Mouse (Mus musculus) kidney, embryonic 14.5 days (tissue): ENCODE results near the gene Sec11a. TPM values are rescaled to one million over a fixed set of nuclear protein-coding genes. Genes with fewer than 3 reads are reported as not detected.

ENCODE experiments used
- ATAC-seq: fragments of 200-750 bp; cut with Nextera tagmentation; 2 replicates; pipeline ENCODE4 v1.8.0; 2017; ENCODE audit warnings: moderate number of reproducible peaks, mild to moderate bottlenecking, moderate TSS enrichment, moderate library complexity; ENCODE audit not compliant: low FRiP score, low TSS enrichment
- H3K27ac ChIP-seq: fragments of 300-500 bp; sonication (generic); 2 replicates; pipeline ENCODE4 v1.5.1; 2014; ENCODE audit warnings: low read depth, mild to moderate bottlenecking, low read length, moderate library complexity, mixed read lengths
- H3K27me3 ChIP-seq: fragments of 300-500 bp; sonication (generic); 2 replicates; pipeline ENCODE4 v1.6.1; 2014; ENCODE audit warnings: mild to moderate bottlenecking, low read length; ENCODE audit not compliant: control insufficient read depth, insufficient read depth
- H3K36me3 ChIP-seq: fragments of 300-500 bp; sonication (generic); 2 replicates; pipeline ENCODE4 v1.6.1; 2014; ENCODE audit warnings: low read length, mixed read lengths; ENCODE audit not compliant: control insufficient read depth, insufficient read depth
- H3K4me1 ChIP-seq: fragments of 300-500 bp; sonication (generic); 2 replicates; pipeline ENCODE4 v1.6.1; 2014; ENCODE audit warnings: low read length, mixed read lengths; ENCODE audit not compliant: control insufficient read depth, insufficient read depth
- H3K4me2 ChIP-seq: fragments of 300-500 bp; sonication (generic); replicated peaks from 2 replicates; pipeline ENCODE4 v1.6.1; 2014; ENCODE audit warnings: low read depth, mild to moderate bottlenecking, low read length
- H3K4me3 ChIP-seq: fragments of 300-500 bp; sonication (generic); 2 replicates; pipeline ENCODE4 v1.5.1; 2014; ENCODE audit warnings: mild to moderate bottlenecking, low read length
- H3K9ac ChIP-seq: fragments of 300-500 bp; sonication (generic); 2 replicates; pipeline ENCODE4 v1.6.1; 2014; ENCODE audit warnings: low read depth, mild to moderate bottlenecking, low read length, moderate library complexity
- H3K9me3 ChIP-seq: fragments of 300-500 bp; sonication (generic); 2 replicates; pipeline ENCODE4 v1.6.1; 2016; ENCODE audit warnings: low read length; ENCODE audit not compliant: control insufficient read depth
- WGBS: fragments of 180-500 bp; shearing (Covaris S2); extraction: QIAGEN DNeasy Blood & Tissue Kit; methylation state at CpG from one replicate; pipeline ENCODE4 v1.1.7; 2014; 5-methylcytosine and 5-hydroxymethylcytosine counted together
- polyA plus RNA-seq: library from polyadenylated mRNA; unstranded; fragments of >200 nt; fragmentation: Nextera tagmentation; extraction: Ambion mirVana; gene quantifications from 2 replicates; pipeline ENCODE4 v1.2.1, GENCODE M21; 2014

Sec11a gene
- polyA plus RNA-seq, 1 experiment from 2014 or later, result 228 TPM

GRCm38 (mm10) chr7:80904921-80905515 is 42.6 kb downstream of the Sec11a start, which contains the start of gene Nmb:
Gene Nmb, minus strand, starts transcription at chr7:80905076.
- no peaks in the 10 kb centered on the region for H3K27me3 ChIP-seq
- peaks cover 9% of the 10 kb centered on the region; the same call in 1 of the 2 replicates for H3K4me1 ChIP-seq
- peaks cover 8% of the 10 kb centered on the region; the same call in 1 of the 2 replicates for H3K36me3 ChIP-seq
- H3K4me3 ChIP-seq, result peak within 1 kb of the TSS; percentile 47
- no peaks in the 10 kb centered on the region for H3K9me3 ChIP-seq
- H3K4me2 ChIP-seq, result peak within 1 kb of the TSS; percentile 94
- peak; percentile 61 for ATAC-seq
- 4% methylated on average over 19 of the region's 19 CpGs for WGBS
- no peak within 1 kb of the TSS for H3K27ac ChIP-seq
- H3K9ac ChIP-seq, result peak within 1 kb of the TSS; percentile 59

GRCm38 (mm10) chr7:80903625-80904422 is 43.8 kb downstream of the Sec11a start:
- peak overlapping the region; percentile 94; the same call in 1 of the 2 replicates for H3K4me2 ChIP-seq
- peak overlapping the region; percentile 47 for H3K4me3 ChIP-seq
- no peak overlapping the region for H3K27ac ChIP-seq
- peaks cover 9% of the 10 kb centered on the region; the same call in 1 of the 2 replicates for H3K4me1 ChIP-seq
- whole genome bisulfite sequencing, result 86% methylated on average over 11 of the region's 11 CpGs
- H3K9me3 ChIP-seq, result no peaks in the 10 kb centered on the region
- ATAC-seq, result no peak
- no peak overlapping the region; the same call in 1 of the 2 replicates for H3K9ac ChIP-seq
- H3K27me3 ChIP-seq, result no peaks in the 10 kb centered on the region
- peaks cover 5% of the 10 kb centered on the region; the same call in 1 of the 2 replicates for H3K36me3 ChIP-seq

DNA sequence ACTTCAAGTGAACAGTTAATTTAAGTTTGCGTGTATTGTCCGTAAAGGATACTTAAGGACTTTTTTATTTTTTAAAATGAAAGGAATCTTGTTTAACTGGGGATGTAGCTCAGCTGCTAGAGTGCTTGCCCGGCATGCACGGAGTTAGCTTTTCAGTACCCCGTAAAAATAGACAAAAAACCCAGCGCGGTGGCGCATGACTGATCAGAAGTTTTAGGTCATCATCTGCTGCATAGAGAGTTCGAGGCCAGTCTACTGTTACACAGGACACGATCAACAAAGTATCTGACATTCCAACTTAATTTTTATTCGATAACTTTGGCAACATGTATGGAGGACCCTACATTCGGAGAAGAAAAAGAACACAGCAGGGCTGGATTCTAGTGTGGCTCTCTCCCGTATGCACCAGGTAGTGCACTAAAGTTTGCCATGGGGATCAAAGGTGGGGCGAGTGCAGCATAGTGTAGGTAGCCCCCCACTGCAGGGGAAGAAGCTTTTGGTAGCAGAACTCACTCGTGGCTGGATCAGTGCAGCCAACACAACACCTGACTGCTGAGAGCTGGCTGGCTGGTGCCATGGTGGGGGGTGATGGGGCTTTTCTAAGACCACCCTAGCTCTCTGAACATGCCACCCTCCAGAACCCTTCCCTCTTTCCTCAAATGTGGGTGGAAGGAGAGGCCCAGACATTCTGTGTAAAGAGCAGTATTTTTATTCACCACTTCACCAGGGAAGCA is 45.9 kb downstream of the Sec11a start:
- no peak for ATAC-seq
- peak overlapping the region; percentile 67; the same call in 1 of the 2 replicates for H3K9ac ChIP-seq
- whole genome bisulfite sequencing, result 30% methylated on average over 15 of the region's 15 CpGs
- peak overlapping the region; percentile 61 for H3K4me2 ChIP-seq
- H3K4me3 ChIP-seq, result peak overlapping the region; percentile 61
- no peaks in the 10 kb centered on the region for H3K27me3 ChIP-seq
- H3K9me3 ChIP-seq, result no peaks in the 10 kb centered on the region
- H3K4me1 ChIP-seq, result peaks cover 9% of the 10 kb centered on the region; the same call in 1 of the 2 replicates
- H3K36me3 ChIP-seq, result peaks cover 12% of the 10 kb centered on the region; the same call in 1 of the 2 replicates
- H3K27ac ChIP-seq, result no peak overlapping the region; the same call in 1 of the 2 replicates

- H3K4me1 ChIP-seq, result peaks cover 9% of the 10 kb centered on the region; the same call in 1 of the 2 replicates
- peak within 1 kb of the TSS; percentile 61 for H3K4me3 ChIP-seq
- peak; percentile 96 for ATAC-seq
- H3K27ac ChIP-seq, result no peak within 1 kb of the TSS; the same call in 1 of the 2 replicates
- H3K9me3 ChIP-seq, result no peaks in the 10 kb centered on the region
- H3K36me3 ChIP-seq, result peaks cover 18% of the 10 kb centered on the region; the same call in 1 of the 2 replicates
- 0% methylated on average over 36 of the region's 36 CpGs for WGBS
- H3K4me2 ChIP-seq, result peak within 1 kb of the TSS; percentile 61
- H3K27me3 ChIP-seq, result no peaks in the 10 kb centered on the region
- H3K9ac ChIP-seq, result peak within 1 kb of the TSS; percentile 67
Measured at GRCm38 (mm10) chr7:80900944-80901501, 46.6 kb downstream of the Sec11a start, which contains the start of gene Wdr73. Gene Wdr73, minus strand, starts transcription at chr7:80901269.

DNA sequence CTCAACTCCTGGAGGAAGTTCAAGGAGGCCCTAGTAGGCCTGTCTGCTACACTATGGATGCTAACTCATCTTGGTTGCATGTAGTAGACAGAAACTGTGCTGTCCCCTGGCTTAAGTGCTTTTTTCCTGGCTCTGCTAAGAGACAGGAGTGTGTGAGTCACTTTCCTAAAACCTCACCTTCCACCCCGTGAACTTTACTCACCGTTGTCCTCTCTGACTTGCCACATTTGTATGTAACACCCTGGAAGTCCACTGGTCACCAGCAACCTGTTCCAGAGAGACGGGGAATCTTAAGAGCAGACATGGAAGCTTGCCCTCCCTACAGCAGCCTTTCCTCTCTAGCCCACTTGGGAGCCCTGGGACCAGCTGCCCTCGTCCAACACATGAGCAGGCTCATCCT is 49.9 kb downstream of the Sec11a start:
- WGBS, result 85% methylated on average over 4 of the region's 4 CpGs
- no peak overlapping the region for H3K9ac ChIP-seq

DNA sequence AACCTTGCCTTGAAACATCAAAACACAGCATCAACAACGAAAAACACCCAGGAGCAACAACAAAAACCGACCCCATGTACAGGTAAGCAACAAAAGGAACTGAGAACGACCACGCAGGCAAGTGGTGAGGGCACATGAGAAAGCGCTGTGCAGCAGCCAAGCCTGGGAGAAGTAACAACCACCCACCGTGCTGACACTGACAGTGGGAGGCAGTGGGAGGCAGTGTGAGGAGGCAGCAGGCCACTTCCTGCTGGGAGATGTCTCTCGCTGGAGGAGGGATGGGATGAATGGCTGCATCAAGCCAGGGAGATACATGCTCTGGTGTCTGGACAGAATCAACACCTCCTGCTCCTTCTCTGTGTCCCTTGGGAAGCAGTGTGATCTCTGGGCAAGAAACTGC is 50.4 kb downstream of the Sec11a start:
- H3K27me3 ChIP-seq, result no peaks in the 10 kb centered on the region
- H3K36me3 ChIP-seq, result peaks cover 47% of the 10 kb centered on the region
- ATAC-seq, result no peak
- H3K4me2 ChIP-seq, result no peak overlapping the region
- no peak overlapping the region for H3K4me3 ChIP-seq
- H3K4me1 ChIP-seq, result peaks cover 5% of the 10 kb centered on the region; the same call in 1 of the 2 replicates
- no peak overlapping the region for H3K9ac ChIP-seq
- H3K27ac ChIP-seq, result no peak overlapping the region
- H3K9me3 ChIP-seq, result no peaks in the 10 kb centered on the region
- WGBS, result 90% methylated on average over 7 of the region's 7 CpGs

More for the DNA sequence above, 49.9 kb downstream of the Sec11a start:
- Histone ChIP-seq H3K27ac (no peak overlapping the region), H3K4me1 (peaks cover 5% of the 10 kb centered on the region; the same call in 1 of the 2 replicates), H3K4me2 (no peak overlapping the region), H3K9me3 (no peaks in the 10 kb centered on the region), H3K27me3 (no peaks in the 10 kb centered on the region), H3K36me3 (peaks cover 41% of the 10 kb centered on the region), H3K4me3 (no peak overlapping the region)
- ATAC-seq, result no peak

- Histone ChIP-seq H3K4me2 (no peak overlapping the region), H3K36me3 (peaks cover 64% of the 10 kb centered on the region), H3K9ac (no peak overlapping the region), H3K4me1 (no peaks in the 10 kb centered on the region), H3K4me3 (no peak overlapping the region), H3K9me3 (no peaks in the 10 kb centered on the region), H3K27ac (no peak overlapping the region), H3K27me3 (no peaks in the 10 kb centered on the region)
- ATAC-seq, result no peak
- 94% methylated on average over 14 of the region's 14 CpGs for WGBS
Measured at GRCm38 (mm10) chr7:80894815-80895519, 52.6 kb downstream of the Sec11a start.

GRCm38 (mm10) chr7:80894196-80894595 is 53.4 kb downstream of the Sec11a start:
- H3K9ac ChIP-seq, result no peak overlapping the region
- H3K36me3 ChIP-seq, result peaks cover 64% of the 10 kb centered on the region
- no peaks in the 10 kb centered on the region for H3K27me3 ChIP-seq
- no peaks in the 10 kb centered on the region for H3K9me3 ChIP-seq
- no peak overlapping the region for H3K4me3 ChIP-seq
- H3K4me1 ChIP-seq, result peaks cover 5% of the 10 kb centered on the region
- H3K27ac ChIP-seq, result no peak overlapping the region
- ATAC-seq, result no peak
- WGBS, result 82% methylated on average over 7 of the region's 7 CpGs
- no peak overlapping the region for H3K4me2 ChIP-seq
